Mouse (Mus musculus): ENCODE results near the gene Cpxm2. TPM values are rescaled to one million over a fixed set of nuclear protein-coding genes. Genes with fewer than 3 reads are reported as not detected.

Cpxm2 gene
- polyA plus RNA-seq, 1 experiment from 2014 or later: 1.2 TPM

DNA sequence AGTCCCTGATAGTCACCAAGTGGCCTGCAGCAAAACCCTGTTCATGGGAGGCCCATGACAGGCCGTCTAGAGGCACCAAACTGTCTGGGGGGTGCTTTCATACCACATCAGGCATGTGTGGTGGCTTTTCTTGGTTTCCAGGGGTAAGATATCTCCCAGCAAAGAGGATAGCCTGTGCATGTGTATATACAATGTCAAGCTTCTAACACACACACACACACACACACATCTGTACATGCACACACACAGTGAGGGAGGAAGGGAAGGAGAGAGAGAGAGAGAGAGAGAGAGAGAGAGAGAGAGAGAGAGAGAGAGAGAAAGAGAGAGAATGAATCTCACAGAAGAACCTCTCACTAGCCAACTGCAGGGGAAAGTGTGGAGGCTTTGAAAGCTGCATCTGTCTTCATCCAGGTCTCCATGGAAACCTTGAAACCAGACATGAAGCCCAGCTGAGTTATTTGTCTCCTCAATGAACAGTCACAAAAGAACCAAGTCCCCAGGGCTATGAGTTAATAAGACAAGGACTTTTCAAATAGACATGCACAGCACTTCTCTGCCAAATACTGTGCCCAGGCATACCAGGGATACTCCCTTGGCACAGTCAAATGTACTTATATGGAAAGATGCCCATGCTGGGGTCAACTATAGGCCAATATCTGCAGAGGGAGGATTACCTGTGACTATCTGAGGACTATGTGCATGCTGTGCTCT, 141.4 kb downstream of the Cpxm2 start:
- Histone ChIP-seq H3K9me3 (no peaks in the 10 kb centered on the region), H3K27ac (no peak overlapping the region), H3K4me1 (peaks cover 15% of the 10 kb centered on the region), H3K4me2 (replicated peaks) (no peak overlapping the region; the same call in 1 of the 2 replicates), H3K27me3 (replicated peaks) (no peaks in the 10 kb centered on the region), H3K36me3 (no peaks in the 10 kb centered on the region), H3K4me3 (no peak overlapping the region), H3K9ac (no peak overlapping the region)
- peak; percentile 65 for ATAC-seq (ENCODE audit: low FRiP score, low read depth)
- WGBS: 8% methylated on average over 1 of the region's 1 CpGs

DNA sequence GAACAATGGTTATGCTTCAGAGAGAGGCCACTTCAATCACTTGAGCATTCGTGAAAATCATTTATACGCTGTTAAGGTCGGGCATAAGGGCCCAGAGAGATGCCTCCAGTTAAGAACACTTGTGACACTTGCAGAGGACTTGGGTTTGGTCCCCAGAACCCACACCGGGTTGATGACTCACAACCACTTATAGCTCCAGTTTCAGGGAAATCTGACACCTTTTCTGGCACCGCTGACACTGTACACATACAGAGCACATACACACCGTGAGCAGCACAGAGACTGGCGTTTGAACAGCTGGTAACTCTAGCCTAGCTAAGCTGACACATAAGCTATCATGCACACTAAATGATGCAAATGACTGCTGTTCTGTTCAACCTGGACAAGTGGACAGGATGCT, 145.5 kb downstream of the Cpxm2 start:
- WGBS: 76% methylated on average over 7 of the region's 7 CpGs
- ATAC-seq (ENCODE audit: low FRiP score, low read depth): no peak
- no peaks in the 10 kb centered on the region for H3K9me3 ChIP-seq
- no peak overlapping the region for H3K27ac ChIP-seq
- H3K4me2 ChIP-seq (replicated peaks): no peak overlapping the region
- no peaks in the 10 kb centered on the region for H3K27me3 ChIP-seq (replicated peaks)
- peaks cover 15% of the 10 kb centered on the region for H3K4me1 ChIP-seq
- H3K36me3 ChIP-seq: no peaks in the 10 kb centered on the region
- H3K4me3 ChIP-seq: no peak overlapping the region
- no peak overlapping the region for H3K9ac ChIP-seq

DNA sequence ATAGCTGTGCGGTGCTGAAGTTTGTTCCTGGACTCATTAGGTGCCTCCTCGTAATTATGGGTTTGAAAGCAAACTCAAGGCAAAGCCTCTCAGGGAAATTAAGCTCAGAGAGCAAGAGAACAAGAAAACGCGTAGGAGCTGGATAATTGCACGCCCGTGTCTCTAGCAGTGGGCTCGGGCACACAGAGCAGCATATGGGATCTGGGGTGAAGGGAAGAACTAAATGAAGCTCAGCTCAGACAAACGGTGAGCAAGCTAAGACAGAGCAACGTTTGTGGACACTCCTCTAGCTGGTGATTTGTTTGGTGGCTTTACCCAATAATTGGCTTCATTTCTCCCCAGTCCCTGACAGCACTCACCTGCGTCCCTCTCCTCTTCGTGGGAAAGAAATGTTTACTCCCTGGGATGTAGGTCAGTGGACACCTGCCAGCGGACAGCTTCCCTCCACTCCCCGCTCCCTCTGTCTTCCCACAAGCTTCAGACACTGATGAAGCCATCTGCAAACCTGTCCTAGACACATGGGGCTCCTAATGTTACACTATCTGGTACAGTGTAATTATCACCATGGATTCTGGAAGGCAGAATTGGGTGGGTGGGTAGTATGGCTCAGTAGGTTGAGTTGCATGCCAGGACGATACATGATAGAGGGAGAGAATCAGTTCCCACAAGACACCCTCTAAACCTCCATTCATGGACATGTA, 148.4 kb downstream of the Cpxm2 start:
- Histone ChIP-seq H3K4me2 (replicated peaks) (no peak overlapping the region), H3K4me1 (no peaks in the 10 kb centered on the region), H3K36me3 (no peaks in the 10 kb centered on the region), H3K9me3 (no peaks in the 10 kb centered on the region), H3K9ac (no peak overlapping the region), H3K4me3 (no peak overlapping the region), H3K27me3 (replicated peaks) (no peaks in the 10 kb centered on the region), H3K27ac (no peak overlapping the region)
- no peak for ATAC-seq (ENCODE audit: low FRiP score, low read depth)
- WGBS: 80% methylated on average over 14 of the region's 14 CpGs

DNA sequence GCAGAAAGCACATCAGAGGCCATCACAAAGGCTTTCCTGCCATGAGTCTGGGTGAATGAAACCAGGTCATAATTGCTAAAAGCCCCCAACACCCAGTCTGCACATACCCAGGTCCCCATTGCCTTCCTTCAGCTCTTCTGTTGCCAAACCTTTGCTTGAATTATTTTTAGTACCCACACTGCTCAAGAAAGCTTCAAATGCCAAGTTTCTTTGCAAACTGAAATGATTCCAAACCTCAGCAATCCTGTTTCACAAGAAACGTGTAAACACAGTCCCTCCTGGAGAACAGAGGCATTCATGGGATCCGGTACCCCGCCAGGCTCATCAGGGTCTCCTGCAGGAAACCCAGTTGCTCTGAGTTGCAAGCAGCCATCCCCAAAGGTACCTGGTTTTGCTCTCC, 161.7 kb downstream of the Cpxm2 start:
- Histone ChIP-seq H3K27ac (no peak overlapping the region), H3K9ac (no peak overlapping the region), H3K4me3 (no peak overlapping the region), H3K9me3 (no peaks in the 10 kb centered on the region), H3K27me3 (replicated peaks) (no peaks in the 10 kb centered on the region), H3K4me2 (replicated peaks) (no peak overlapping the region), H3K36me3 (no peaks in the 10 kb centered on the region), H3K4me1 (no peaks in the 10 kb centered on the region)
- WGBS: 74% methylated on average over 3 of the region's 3 CpGs
- ATAC-seq (ENCODE audit: low FRiP score, low read depth): no peak

DNA sequence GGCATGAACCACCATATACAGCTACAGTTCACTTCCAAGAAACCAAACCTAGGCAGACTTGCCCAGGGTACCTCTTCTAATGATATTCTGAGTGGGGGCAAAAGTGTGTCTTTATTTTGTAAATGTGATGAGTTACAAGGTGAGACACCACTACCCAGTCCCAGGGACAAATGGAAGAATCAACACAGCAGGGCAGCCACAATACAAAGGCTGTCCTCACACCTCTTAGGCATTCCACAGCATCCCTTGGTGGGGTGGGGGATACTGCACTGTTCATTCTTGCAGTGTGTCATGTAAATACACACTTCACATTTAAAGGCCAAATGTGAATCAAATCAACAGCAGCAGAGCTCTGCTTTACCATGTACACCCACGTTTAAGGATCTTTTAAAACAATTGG, 162.3 kb downstream of the Cpxm2 start:
- no peaks in the 10 kb centered on the region for H3K9me3 ChIP-seq
- H3K4me2 ChIP-seq (replicated peaks): no peak overlapping the region
- no peak overlapping the region for H3K9ac ChIP-seq
- H3K36me3 ChIP-seq: no peaks in the 10 kb centered on the region
- WGBS: 57% methylated on average over 1 of the region's 1 CpGs
- H3K27me3 ChIP-seq (replicated peaks): no peaks in the 10 kb centered on the region
- ATAC-seq (ENCODE audit: low FRiP score, low read depth): no peak
- no peaks in the 10 kb centered on the region for H3K4me1 ChIP-seq
- no peak overlapping the region for H3K4me3 ChIP-seq
- H3K27ac ChIP-seq: no peak overlapping the region

DNA sequence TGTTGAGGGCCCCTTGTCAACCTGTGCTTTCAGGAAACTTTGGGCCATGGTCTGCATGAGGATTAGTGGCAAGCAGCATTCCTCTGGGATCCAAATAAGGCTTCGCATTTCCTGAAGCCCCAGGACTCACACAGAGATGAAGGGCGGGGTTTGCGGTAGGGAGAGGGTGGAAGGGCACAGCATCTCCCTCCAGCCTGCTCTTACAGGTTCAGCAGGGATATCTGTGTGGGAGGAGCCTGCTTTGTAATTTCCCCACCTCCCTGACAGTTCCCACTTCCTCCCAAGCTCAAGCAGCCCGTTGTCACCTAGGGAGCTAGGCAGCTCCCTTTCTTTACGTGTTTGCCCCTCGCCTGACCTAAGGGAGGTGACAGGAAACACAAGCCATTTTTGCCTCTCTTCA, 165.5 kb downstream of the Cpxm2 start:
- Histone ChIP-seq H3K4me2 (replicated peaks) (no peak overlapping the region), H3K36me3 (no peaks in the 10 kb centered on the region), H3K4me3 (no peak overlapping the region), H3K27ac (no peak overlapping the region), H3K9ac (no peak overlapping the region), H3K27me3 (replicated peaks) (no peaks in the 10 kb centered on the region), H3K4me1 (no peaks in the 10 kb centered on the region), H3K9me3 (no peaks in the 10 kb centered on the region)
- ATAC-seq (ENCODE audit: low FRiP score, low read depth): no peak
- WGBS: 29% methylated on average over 6 of the region's 6 CpGs

Other genes starting within 250 kb of the Cpxm2 start
- 0.38 and 0.61 TPM in 2 replicates for gene Gpr26, start 188.3 kb downstream of the Cpxm2 start, polyA plus RNA-seq (2016; fragmentation: Nextera tagmentation; extraction: Ambion mirVana)
- 33.3 and 35.7 TPM in 2 replicates for gene Chst15, start 162.5 kb upstream of the Cpxm2 start, polyA plus RNA-seq (2016; fragmentation: Nextera tagmentation; extraction: Ambion mirVana)

All from neural tube, embryonic 12.5 days (tissue).